8 mouse cellular contexts compared by ENCODE assay signal in the genomic region with DNA sequence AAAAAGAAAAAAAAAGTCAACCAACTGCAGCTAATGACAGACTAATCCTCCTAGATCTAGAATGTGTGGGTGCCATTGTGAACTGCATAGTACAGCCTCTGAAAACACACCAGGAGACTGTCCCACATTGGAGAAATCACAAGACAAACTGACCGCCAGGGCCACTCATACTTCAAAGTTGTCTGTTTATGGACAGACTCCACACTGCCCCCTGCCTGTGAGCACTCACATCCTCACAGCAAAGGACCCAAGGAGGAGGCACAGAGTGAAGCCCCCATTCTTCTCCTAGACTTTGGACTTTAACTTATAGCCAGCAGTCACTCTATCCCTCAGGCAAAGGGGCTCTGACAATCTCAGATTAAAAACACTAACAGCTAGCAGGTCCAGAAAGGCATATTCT.
A peak's percentile ranks its signal among the peaks of the same experiment; 100 is the strongest.
DNase-seq lines count a peak whose midpoint lies in the region; ATAC-seq and TF ChIP-seq lines count a peak whose summit lies in the region.

No protein-coding gene starts in this region.

- ATAC-seq in hindbrain, embryonic 11.5 days (ENCODE audit: low FRiP score): no peak
- no peak for ATAC-seq in hindbrain, embryonic 13.5 days (ENCODE audit: low FRiP score)

- 91% methylated on average over 1 of the region's 1 CpGs for WGBS in hindbrain, embryonic 11.5 days
- WGBS in hindbrain, embryonic 13.5 days: 79% methylated on average over 1 of the region's 1 CpGs
- 76% methylated on average over 1 of the region's 1 CpGs for WGBS in small intestine, adult 2 months

- no peaks in the 10 kb centered on the region for H3K27me3 ChIP-seq in hindbrain, embryonic 11.5 days (ENCODE audit: control insufficient read depth, insufficient read depth, low read length)
- H3K27me3 ChIP-seq in hindbrain, embryonic 13.5 days: no peaks in the 10 kb centered on the region
- H3K27me3 ChIP-seq in small intestine, adult 2 months (ENCODE audit: control insufficient read depth, insufficient read depth, low read length): no peaks in the 10 kb centered on the region

- no peak overlapping the region for H3K4me3 ChIP-seq in hindbrain, embryonic 11.5 days (ENCODE audit: low read depth, low read length)
- H3K4me3 ChIP-seq in hindbrain, embryonic 13.5 days: no peak overlapping the region
- H3K4me3 ChIP-seq in small intestine, adult 2 months (ENCODE audit: low read depth, low read length): no peak overlapping the region

- intact Hi-C loops in left cerebral cortex, postnatal 36 days (cut with DNase I): loop anchor here (5.0 kb wide), 1 partner anchor 34 kb away; no protein-coding TSS in a partner anchor

- H3K4me1 ChIP-seq in hindbrain, embryonic 11.5 days (replicated peaks; ENCODE audit: control insufficient read depth, insufficient read depth, low read length): no peaks in the 10 kb centered on the region
- H3K4me1 ChIP-seq in hindbrain, embryonic 13.5 days (replicated peaks): peaks cover 27% of the 10 kb centered on the region
- peaks cover 3% of the 10 kb centered on the region; the same call in 1 of the 2 replicates for H3K4me1 ChIP-seq in small intestine, adult 2 months (ENCODE audit: control insufficient read depth, insufficient read depth, insufficient read length, low read length)

- H3K27ac ChIP-seq in hindbrain, embryonic 11.5 days (ENCODE audit: low read depth, low read length): no peak overlapping the region
- no peak overlapping the region for H3K27ac ChIP-seq in hindbrain, embryonic 13.5 days
- no peak overlapping the region for H3K27ac ChIP-seq in small intestine, adult 2 months (ENCODE audit: insufficient read depth, low read depth, low read length)

- no peak for TF ChIP-seq POLR2A in small intestine, adult 2 months (IDR thresholded peaks at IDR 0.05; ENCODE audit: low read depth, low read length)

- peak; percentile 53; the same call in 1 of the 2 replicates for TF ChIP-seq CTCF in small intestine, adult 2 months (IDR thresholded peaks at IDR 0.05; ENCODE audit: extremely low read depth, insufficient read length, insufficient replicate concordance, low read depth, low read length)

- peak; percentile 24 for DNase-seq in hindbrain, embryonic 11.5 days (ENCODE audit: low spot score)
- peak; percentile 62 to 64 for DNase-seq in B cell, adult 2 months
- peak; percentile 63 for DNase-seq in ZHBTc4 (ENCODE audit: low read depth, low spot score)
- DNase-seq in induced T-regulatory cell, adult 2 months (ENCODE audit: low read depth): peak; percentile 64
- no peak for DNase-seq in left cerebral cortex, postnatal 36 days (ENCODE audit: low spot score in 2 of 2)
- DNase-seq in c-Kit-positive CD71-positive TER-119-positive erythroid progenitor cells, embryonic 14.5 days (ENCODE audit: low spot score): no peak

- no peak overlapping the region for H3K4me2 ChIP-seq in hindbrain, embryonic 11.5 days (replicated peaks; ENCODE audit: low read depth, low read length)
- no peak overlapping the region for H3K4me2 ChIP-seq in hindbrain, embryonic 13.5 days

- no peaks in the 10 kb centered on the region for H3K36me3 ChIP-seq in hindbrain, embryonic 11.5 days (ENCODE audit: control insufficient read depth, insufficient read depth, low read length)
- H3K36me3 ChIP-seq in hindbrain, embryonic 13.5 days: no peaks in the 10 kb centered on the region
- no peaks in the 10 kb centered on the region for H3K36me3 ChIP-seq in small intestine, adult 2 months (ENCODE audit: control insufficient read depth, insufficient read depth, low read length)

- no peak overlapping the region for H3K9ac ChIP-seq in hindbrain, embryonic 11.5 days (ENCODE audit: low read depth, low read length)
- no peak overlapping the region for H3K9ac ChIP-seq in hindbrain, embryonic 13.5 days

- no peaks in the 10 kb centered on the region for H3K9me3 ChIP-seq in hindbrain, embryonic 11.5 days (ENCODE audit: control insufficient read depth, low read length)
- H3K9me3 ChIP-seq in hindbrain, embryonic 13.5 days: no peaks in the 10 kb centered on the region

Comparison
In these comparisons a context has a peak if more than half of its experiments do, and no peak if none do; other contexts are left out.
1. DNase-seq: peak in hindbrain, embryonic 11.5 days (single experiment), B cell, adult 2 months (2 of 2), ZHBTc4 (single experiment) and induced T-regulatory cell, adult 2 months (single experiment); none in left cerebral cortex, postnatal 36 days (0 of 2) and c-Kit-positive CD71-positive TER-119-positive erythroid progenitor cells, embryonic 14.5 days (single experiment).